Comparison of ENCODE assay signal across 17 mouse cellular contexts in the genomic region with DNA sequence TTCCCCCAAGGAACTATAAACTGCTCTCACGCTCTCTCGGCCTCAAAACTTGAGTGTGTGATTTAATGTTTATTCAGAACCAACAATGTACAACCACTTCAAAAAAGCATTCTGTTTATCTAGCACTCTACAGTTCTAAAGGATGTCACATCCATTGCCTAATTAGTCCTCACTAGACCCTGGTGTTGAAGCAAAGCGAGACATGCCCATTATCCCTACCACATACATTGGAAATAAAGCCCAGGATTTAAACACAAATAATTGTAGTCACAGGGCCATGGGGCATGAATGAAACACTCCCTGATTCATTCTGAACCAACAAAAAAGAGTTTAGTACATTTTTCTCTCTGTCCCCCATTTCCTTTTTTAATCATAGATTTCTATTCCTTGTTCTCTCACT.
DNase-seq lines count a peak whose midpoint lies in the region; ATAC-seq and TF ChIP-seq lines count a peak whose summit lies in the region.
"Had no signal": no experiment of that assay in that cellular context is flagged by ENCODE, and none has a peak within 500 bp of the region (broad histone marks: within the 10 kb centered on the region; RNA-seq: fewer than 3 reads in every experiment).

No protein-coding gene starts in this region.

- H3K9ac ChIP-seq in hindbrain, embryonic 13.5 days: no peak overlapping the region
- H3K9ac ChIP-seq in midbrain, postnatal 0 days (replicated peaks; ENCODE audit: low read length, poor library complexity, severe bottlenecking): no peak overlapping the region
- no peak overlapping the region for H3K9ac ChIP-seq in lung, postnatal 0 days (replicated peaks; ENCODE audit: low read depth)
- H3K9ac ChIP-seq in heart, embryonic 11.5 days (ENCODE audit: low read depth, low read length): no peak overlapping the region
- H3K9ac ChIP-seq: embryonic facial prominence, embryonic 12.5 days; limb, embryonic 13.5 days; liver, embryonic 15.5 days had no signal

- peaks cover 2% of the 10 kb centered on the region; the same call in 1 of the 2 replicates for H3K4me1 ChIP-seq in cortical plate, adult 2 months (ENCODE audit: control insufficient read depth, insufficient read depth, low read length)
- H3K4me1 ChIP-seq in hindbrain, embryonic 13.5 days (replicated peaks): peaks cover 16% of the 10 kb centered on the region
- no peaks in the 10 kb centered on the region for H3K4me1 ChIP-seq in midbrain, postnatal 0 days (ENCODE audit: insufficient read depth, low read length)
- no peaks in the 10 kb centered on the region for H3K4me1 ChIP-seq in lung, postnatal 0 days (ENCODE audit: insufficient read depth, low read depth, low read length)
- H3K4me1 ChIP-seq in heart, embryonic 11.5 days (ENCODE audit: control insufficient read depth, insufficient read depth, low read length): no peaks in the 10 kb centered on the region
- H3K4me1 ChIP-seq: liver, embryonic 15.5 days; megakaryocyte, embryonic 14.5 days had no signal

- no peaks in the 10 kb centered on the region for H3K9me3 ChIP-seq in hindbrain, embryonic 13.5 days
- H3K9me3 ChIP-seq in midbrain, postnatal 0 days (ENCODE audit: low read length): no peaks in the 10 kb centered on the region
- no peaks in the 10 kb centered on the region for H3K9me3 ChIP-seq in lung, postnatal 0 days (ENCODE audit: low read length)
- H3K9me3 ChIP-seq in heart, embryonic 11.5 days (replicated peaks; ENCODE audit: control insufficient read depth, low read length): no peaks in the 10 kb centered on the region
- H3K9me3 ChIP-seq: embryonic facial prominence, embryonic 12.5 days; limb, embryonic 13.5 days; liver, embryonic 15.5 days; megakaryocyte, embryonic 14.5 days had no signal

- H3K27me3 ChIP-seq in hindbrain, embryonic 13.5 days: no peaks in the 10 kb centered on the region
- H3K27me3 ChIP-seq in midbrain, postnatal 0 days (ENCODE audit: insufficient read depth, low read length): no peaks in the 10 kb centered on the region
- H3K27me3 ChIP-seq in lung, postnatal 0 days (replicated peaks; ENCODE audit: insufficient read depth, low read length): no peaks in the 10 kb centered on the region
- H3K27me3 ChIP-seq in heart, embryonic 11.5 days (ENCODE audit: control insufficient read depth, insufficient read depth, low read length): no peaks in the 10 kb centered on the region
- H3K27me3 ChIP-seq: embryonic facial prominence, embryonic 12.5 days; limb, embryonic 13.5 days; liver, embryonic 15.5 days; megakaryocyte, embryonic 14.5 days had no signal

- no peak for ATAC-seq in hindbrain, embryonic 13.5 days (ENCODE audit: low FRiP score)
- ATAC-seq in midbrain, postnatal 0 days (ENCODE audit: low FRiP score): no peak
- no peak for ATAC-seq in lung, postnatal 0 days
- ATAC-seq in heart, embryonic 11.5 days (replicated peaks; ENCODE audit: insufficient number of reproducible peaks, low FRiP score, low TSS enrichment): no peak
- ATAC-seq: intestine, embryonic 16.5 days had no signal

- DNase-seq in brain, embryonic 14.5 days (ENCODE audit: low read depth): peak; percentile 73
- DNase-seq in midbrain, postnatal 0 days (ENCODE audit: low spot score): no peak
- DNase-seq in lung, postnatal 0 days (ENCODE audit: low spot score): no peak
- DNase-seq in lung, postnatal 25 days (ENCODE audit: low spot score): no peak
- DNase-seq: gastrocnemius, postnatal 36 days; lung, postnatal 10 days; right cerebral cortex, postnatal 14 days had no signal

- H3K36me3 ChIP-seq in hindbrain, embryonic 13.5 days: no peaks in the 10 kb centered on the region
- no peaks in the 10 kb centered on the region for H3K36me3 ChIP-seq in midbrain, postnatal 0 days (ENCODE audit: insufficient read depth, low read length)
- H3K36me3 ChIP-seq in lung, postnatal 0 days (ENCODE audit: insufficient read depth, low read length): no peaks in the 10 kb centered on the region
- H3K36me3 ChIP-seq in heart, embryonic 11.5 days (ENCODE audit: control insufficient read depth, insufficient read depth, low read length): no peaks in the 10 kb centered on the region
- H3K36me3 ChIP-seq: embryonic facial prominence, embryonic 12.5 days; G1E; limb, embryonic 13.5 days; liver, embryonic 15.5 days had no signal

- WGBS in hindbrain, embryonic 13.5 days: 72% methylated on average over 3 of the region's 3 CpGs
- 61% methylated on average over 3 of the region's 3 CpGs for WGBS in midbrain, postnatal 0 days
- 46% methylated on average over 3 of the region's 3 CpGs for WGBS in lung, postnatal 0 days
- 83% methylated on average over 3 of the region's 3 CpGs for WGBS in heart, embryonic 11.5 days (ENCODE audit: insufficient replicate concordance)

- no peak for TF ChIP-seq EP300 in lung, postnatal 0 days (IDR thresholded peaks at IDR 0.05)

- TF ChIP-seq POLR2A in brain, embryonic 14.5 days (IDR thresholded peaks at IDR 0.05; ENCODE audit: borderline replicate concordance, extremely low read depth, insufficient read depth, insufficient read length, poor library complexity, severe bottlenecking): no peak
- TF ChIP-seq POLR2A in cortical plate, adult 2 months (IDR thresholded peaks at IDR 0.05; ENCODE audit: extremely low read depth, insufficient read depth, low read length): no peak

- no peak overlapping the region for H3K4me2 ChIP-seq in hindbrain, embryonic 13.5 days
- no peak overlapping the region for H3K4me2 ChIP-seq in midbrain, postnatal 0 days (ENCODE audit: low read depth, low read length, poor library complexity, severe bottlenecking)
- H3K4me2 ChIP-seq in lung, postnatal 0 days (replicated peaks; ENCODE audit: low read depth, low read length): no peak overlapping the region
- H3K4me2 ChIP-seq in heart, embryonic 11.5 days: no peak overlapping the region
- H3K4me2 ChIP-seq: embryonic facial prominence, embryonic 12.5 days; liver, embryonic 15.5 days had no signal

- H3K4me3 ChIP-seq in cortical plate, adult 2 months (ENCODE audit: insufficient read depth, low read length): no peak overlapping the region
- H3K4me3 ChIP-seq in hindbrain, embryonic 13.5 days: no peak overlapping the region
- H3K4me3 ChIP-seq in midbrain, postnatal 0 days (ENCODE audit: low read depth, low read length): no peak overlapping the region
- no peak overlapping the region for H3K4me3 ChIP-seq in lung, postnatal 0 days (ENCODE audit: low read depth, low read length)
- no peak overlapping the region for H3K4me3 ChIP-seq in heart, embryonic 11.5 days (ENCODE audit: low read depth, low read length)
- H3K4me3 ChIP-seq: embryonic facial prominence, embryonic 12.5 days; limb, embryonic 13.5 days; liver, embryonic 15.5 days; megakaryocyte, embryonic 14.5 days had no signal

- 0 out of 2 replicates have a peak overlapping the region, but pooled peaks have one; percentile 86 for H3K27ac ChIP-seq in cortical plate, adult 2 months (ENCODE audit: insufficient read depth, low read length)
- H3K27ac ChIP-seq in hindbrain, embryonic 13.5 days: peak overlapping the region; percentile 80; the same call in 1 of the 2 replicates
- H3K27ac ChIP-seq in midbrain, postnatal 0 days (ENCODE audit: low read depth, low read length): peak overlapping the region; percentile 55; the same call in 1 of the 2 replicates
- no peak overlapping the region for H3K27ac ChIP-seq in lung, postnatal 0 days (ENCODE audit: low read length)
- no peak overlapping the region for H3K27ac ChIP-seq in heart, embryonic 11.5 days (ENCODE audit: low read depth, low read length)
- H3K27ac ChIP-seq: kidney, postnatal 0 days; limb, embryonic 13.5 days; liver, embryonic 15.5 days had no signal

- no peak for TF ChIP-seq CTCF in brain, embryonic 14.5 days (IDR thresholded peaks at IDR 0.05; ENCODE audit: borderline replicate concordance, extremely low read depth, insufficient read depth, insufficient read length)
- TF ChIP-seq CTCF in cortical plate, adult 2 months (IDR thresholded peaks at IDR 0.05; ENCODE audit: extremely low read depth, insufficient read depth, low read length): no peak
- TF ChIP-seq CTCF in midbrain, postnatal 0 days (IDR thresholded peaks at IDR 0.05): no peak
- TF ChIP-seq CTCF in lung, postnatal 0 days (IDR thresholded peaks at IDR 0.05): no peak

Comparison
In these comparisons a context has a peak if more than half of its experiments do, and no peak if none do; other contexts are left out.
1. H3K27ac ChIP-seq: peak in cortical plate, adult 2 months (single experiment), hindbrain, embryonic 13.5 days (single experiment) and midbrain, postnatal 0 days (single experiment); none in lung, postnatal 0 days (single experiment) and heart, embryonic 11.5 days (single experiment).